ENCODE assay signal across 9 mouse cellular contexts in genomic region chr4:152360855-152361254, GRCm38 (mm10). TPM values are rescaled to one million over a fixed set of nuclear protein-coding genes. Genes with fewer than 3 reads are reported as not detected.
A peak's percentile ranks its signal among the peaks of the same experiment; 100 is the strongest.
DNase-seq lines count a peak whose midpoint lies in the region; ATAC-seq lines count a peak whose summit lies in the region.
"Had no signal": no experiment of that assay in that cellular context is flagged by ENCODE, and none has a peak within 500 bp of the region (broad histone marks: within the 10 kb centered on the region; RNA-seq: fewer than 3 reads in every experiment).

No protein-coding gene starts in this region.

- WGBS in heart, embryonic 10.5 days, result 2% methylated on average over 24 of the region's 24 CpGs

- peak overlapping the region; percentile 48 for H3K4me3 ChIP-seq in heart, embryonic 10.5 days

- peak; percentile 76 for ATAC-seq in common myeloid progenitor, adult 5-6 weeks (replicated peaks; ENCODE audit: low read depth, poor library complexity, severe bottlenecking)

- peaks cover 23% of the 10 kb centered on the region for H3K4me1 ChIP-seq in heart, embryonic 10.5 days

- no peak overlapping the region for H3K27ac ChIP-seq in heart, embryonic 10.5 days

- H3K27me3 ChIP-seq in heart, embryonic 10.5 days (ENCODE audit: insufficient read depth, poor library complexity, severe bottlenecking), result peaks cover 87% of the 10 kb centered on the region
- H3K27me3 ChIP-seq: CH12.LX had no signal

- no peaks in the 10 kb centered on the region for H3K36me3 ChIP-seq in heart, embryonic 10.5 days

- peak; percentile 93 for DNase-seq in heart, embryonic 10.5 days (ENCODE audit: low spot score)
- DNase-seq in heart, adult 9 months (ENCODE audit: low spot score in 2 of 2), result no peak
- peak; percentile 45 for DNase-seq in induced T-regulatory cell, adult 2 months (ENCODE audit: low read depth)
- DNase-seq in lung, postnatal 36 days, result peak; percentile 44
- DNase-seq in testis, postnatal 10 days (ENCODE audit: low spot score), result peak; percentile 69
- no peak for DNase-seq in cerebellum, adult 18-20 months
- DNase-seq in frontal cortex, postnatal 10 days (ENCODE audit: low spot score in 2 of 2), result no peak

- H3K9me3 ChIP-seq in heart, embryonic 10.5 days, result no peaks in the 10 kb centered on the region

RNA-seq across cellular contexts. Expression of gene Chd5, which starts 22.4 kb away (rescaled TPM):
- 0.02 TPM in 1 of 2 replicates, not detected in the other for polyA plus RNA-seq in heart, embryonic 10.5 days (2016; fragmentation: Nextera tagmentation; extraction: Ambion mirVana)
- total RNA-seq in common myeloid progenitor, adult 5-6 weeks (2017), result under 0.01 and 0.05 TPM in 2 replicates

RNA-seq across cellular contexts. Expression of gene Rpl22, which starts 35.3 kb away (rescaled TPM):
- polyA plus RNA-seq in heart, embryonic 10.5 days (2016; fragmentation: Nextera tagmentation; extraction: Ambion mirVana), result 261 and 301 TPM in 2 replicates
- total RNA-seq in common myeloid progenitor, adult 5-6 weeks (2017), result 3,442 and 3,905 TPM in 2 replicates

RNA-seq across cellular contexts. Expression of gene Rnf207, which starts 42.1 kb away (rescaled TPM):
- 19.1 and 39.9 TPM in 2 replicates for polyA plus RNA-seq in heart, embryonic 10.5 days (2016; fragmentation: Nextera tagmentation; extraction: Ambion mirVana)
- total RNA-seq in common myeloid progenitor, adult 5-6 weeks (2017), result not detected in 2 replicates

Comparison
In these comparisons a context has a peak if more than half of its experiments do, and no peak if none do; other contexts are left out.
1. DNase-seq: peak in heart, embryonic 10.5 days (single experiment), induced T-regulatory cell, adult 2 months (single experiment), lung, postnatal 36 days (single experiment) and testis, postnatal 10 days (single experiment); none in heart, adult 9 months (0 of 2), cerebellum, adult 18-20 months (0 of 2) and frontal cortex, postnatal 10 days (0 of 2).